Mouse (Mus musculus): Measurements from ENCODE around the gene Abcf2. TPM values are rescaled to one million over a fixed set of nuclear protein-coding genes. Genes with fewer than 3 reads are reported as not detected.
A peak's percentile ranks its signal among the peaks of the same experiment; 100 is the strongest.

Gene Abcf2
- polyA plus RNA-seq, 1 experiment from 2014 or later, result 74.4 TPM

- H3K9me3 ChIP-seq (replicated peaks; ENCODE audit: low read length), result no peaks in the 10 kb centered on the region
- no peak for TF ChIP-seq CTCF (IDR thresholded peaks at IDR 0.05; ENCODE audit: low read depth)
- no peak overlapping the region for H3K4me3 ChIP-seq (replicated peaks; ENCODE audit: low read depth, low read length)
- no peak overlapping the region for H3K4me2 ChIP-seq (ENCODE audit: low read length)
- no peak overlapping the region for H3K9ac ChIP-seq (ENCODE audit: low read depth, low read length)
- peaks cover 4% of the 10 kb centered on the region; the same call in 1 of the 2 replicates for H3K4me1 ChIP-seq (replicated peaks; ENCODE audit: insufficient read depth, low read length)
- H3K27me3 ChIP-seq (ENCODE audit: insufficient read depth, low read length), result peaks cover 56% of the 10 kb centered on the region
- H3K36me3 ChIP-seq (ENCODE audit: insufficient read depth, low read length), result no peaks in the 10 kb centered on the region
- DNase-seq (ENCODE audit: low spot score) (peak; percentile 64), ATAC-seq (replicated peaks; ENCODE audit: low FRiP score, low read depth) (no peak)
- 55% methylated on average over 8 of the region's 8 CpGs for WGBS
- no peak overlapping the region for H3K27ac ChIP-seq
These were observed 55.9 kb downstream of the Abcf2 start for GRCm38 (mm10) chr5:24521366-24521765.

MicroRNAs within 50 kb of the gene (microRNA counts, 519-probe panel; counts per million panel counts)
- microRNA mmu-miR-671-3p (330 counts per million, percentile 68 among the panel's probes with 10 or more counts), microRNA mmu-miR-671-5p (330 counts per million, percentile 68 among the panel's probes with 10 or more counts)

Small RNA genes within 50 kb of the gene (microRNA-seq; reads per million reads assigned to microRNA genes)
- gene Mir671, result 387 reads per million, percentile 69 among the genes with 10 or more reads in this experiment

Other genes with a start within 250 kb of the Abcf2 start
- 3.9 and 4.4 TPM in 2 replicates for gene Kcnh2, start 225.9 kb downstream of the Abcf2 start, polyA plus RNA-seq (2015; fragmentation: Nextera tagmentation; extraction: Ambion mirVana)
- 12.8 and 14.0 TPM in 2 replicates for gene Nos3, start 212.7 kb downstream of the Abcf2 start, polyA plus RNA-seq (2015; fragmentation: Nextera tagmentation; extraction: Ambion mirVana)
- gene Atg9b, start 185.3 kb downstream of the Abcf2 start, polyA plus RNA-seq (2015; fragmentation: Nextera tagmentation; extraction: Ambion mirVana), result 0.59 and 0.60 TPM in 2 replicates
- 48.6 and 51.7 TPM in 2 replicates for gene Abcb8, start 183.8 kb downstream of the Abcf2 start, polyA plus RNA-seq (2015; fragmentation: Nextera tagmentation; extraction: Ambion mirVana)
- gene Asic3, start 164.1 kb downstream of the Abcf2 start, polyA plus RNA-seq (2015; fragmentation: Nextera tagmentation; extraction: Ambion mirVana), result 0.40 and 0.46 TPM in 2 replicates
- 47.2 and 51.3 TPM in 2 replicates for gene Cdk5, start 153.9 kb downstream of the Abcf2 start, polyA plus RNA-seq (2015; fragmentation: Nextera tagmentation; extraction: Ambion mirVana)
- 30.8 and 35.5 TPM in 2 replicates for gene Slc4a2, start 153.6 kb downstream of the Abcf2 start, polyA plus RNA-seq (2015; fragmentation: Nextera tagmentation; extraction: Ambion mirVana)
- 117 and 120 TPM in 2 replicates for gene Fastk, start 132.2 kb downstream of the Abcf2 start, polyA plus RNA-seq (2015; fragmentation: Nextera tagmentation; extraction: Ambion mirVana)
- gene Tmub1, start 129.6 kb downstream of the Abcf2 start, polyA plus RNA-seq (2015; fragmentation: Nextera tagmentation; extraction: Ambion mirVana), result 27.0 and 28.0 TPM in 2 replicates
- gene Agap3, start 125.3 kb downstream of the Abcf2 start, polyA plus RNA-seq (2015; fragmentation: Nextera tagmentation; extraction: Ambion mirVana), result 23.9 and 26.9 TPM in 2 replicates
- 0.04 TPM in 2 replicates for gene Gbx1, start 50.3 kb downstream of the Abcf2 start, polyA plus RNA-seq (2015; fragmentation: Nextera tagmentation; extraction: Ambion mirVana)
- 0.69 and 0.93 TPM in 2 replicates for gene Asb10, start 36.5 kb downstream of the Abcf2 start, polyA plus RNA-seq (2015; fragmentation: Nextera tagmentation; extraction: Ambion mirVana)
- gene 4931409K22Rik, start 20.7 kb downstream of the Abcf2 start, polyA plus RNA-seq (2015; fragmentation: Nextera tagmentation; extraction: Ambion mirVana), result 0.12 and 0.19 TPM in 2 replicates
- gene Chpf2, start 9.3 kb upstream of the Abcf2 start, polyA plus RNA-seq (2015; fragmentation: Nextera tagmentation; extraction: Ambion mirVana), result 26.0 and 27.6 TPM in 2 replicates
- 16.4 and 19.7 TPM in 2 replicates for gene Smarcd3, start 46.9 kb upstream of the Abcf2 start, polyA plus RNA-seq (2015; fragmentation: Nextera tagmentation; extraction: Ambion mirVana)
- gene Nub1, start 108.1 kb upstream of the Abcf2 start, polyA plus RNA-seq (2015; fragmentation: Nextera tagmentation; extraction: Ambion mirVana), result 35.2 and 35.3 TPM in 2 replicates
- 21.3 and 21.9 TPM in 2 replicates for gene Wdr86, start 153.3 kb upstream of the Abcf2 start, polyA plus RNA-seq (2015; fragmentation: Nextera tagmentation; extraction: Ambion mirVana)
- 5.8 and 7.1 TPM in 2 replicates for gene Crygn, start 180.5 kb upstream of the Abcf2 start, polyA plus RNA-seq (2015; fragmentation: Nextera tagmentation; extraction: Ambion mirVana)

Data from kidney, postnatal 0 days (tissue).